Mouse (Mus musculus) hindbrain, postnatal 0 days (tissue): ENCODE results near the gene Itm2b. TPM values are rescaled to one million over a fixed set of nuclear protein-coding genes. Genes with fewer than 3 reads are reported as not detected.

Experiments
- ATAC-seq: fragments of 200-750 bp; cut with Nextera tagmentation; 2 replicates; pipeline ENCODE4 v1.8.0; 2017; ENCODE audit warnings: mild to moderate bottlenecking, moderate TSS enrichment, moderate library complexity
- DNase-seq: peaks from one replicate; pipeline ENCODE4 v3.0.0-alpha.2; 2015; ENCODE audit warnings: low spot score
- H3K27ac ChIP-seq: fragments of 300-500 bp; sonication (generic); 2 replicates; pipeline ENCODE4 v1.5.1; 2014; ENCODE audit warnings: mild to moderate bottlenecking
- H3K27me3 ChIP-seq: fragments of 300-500 bp; sonication (generic); 2 replicates; pipeline ENCODE4 v1.6.1; 2014; ENCODE audit warnings: low read length, mixed read lengths; ENCODE audit not compliant: insufficient read depth
- H3K36me3 ChIP-seq: fragments of 300-500 bp; sonication (generic); 2 replicates; pipeline ENCODE4 v1.6.1; 2014; ENCODE audit warnings: low read length, mixed read lengths; ENCODE audit not compliant: insufficient read depth
- H3K4me1 ChIP-seq: fragments of 300-500 bp; sonication (generic); 2 replicates; pipeline ENCODE4 v1.6.1; 2014; ENCODE audit warnings: antibody characterized with exemption, low read length, mixed read lengths; ENCODE audit not compliant: insufficient read depth
- H3K4me2 ChIP-seq: fragments of 300-500 bp; sonication (generic); 2 replicates; pipeline ENCODE4 v1.6.1; 2014; ENCODE audit warnings: low read depth, mild to moderate bottlenecking, low read length, moderate library complexity, mixed read lengths
- H3K4me3 ChIP-seq: fragments of 300-500 bp; sonication (generic); 2 replicates; pipeline ENCODE4 v1.5.1; 2014; ENCODE audit warnings: low read length
- H3K9ac ChIP-seq: fragments of 300-500 bp; sonication (generic); replicated peaks from 2 replicates; pipeline ENCODE4 v1.6.1; 2014; ENCODE audit warnings: mild to moderate bottlenecking, low read length, moderate library complexity, mixed read lengths
- H3K9me3 ChIP-seq: fragments of 300-500 bp; sonication (generic); 2 replicates; pipeline ENCODE4 v1.6.1; 2016; ENCODE audit warnings: low read length, mixed read lengths
- CTCF ChIP-seq: IDR thresholded peaks from 2 replicates; pipeline ENCODE4 v1.5.1; 2016; ENCODE audit warnings: antibody characterized with exemption, control low read depth, low read depth
- WGBS: fragments of 180-500 bp; shearing (Covaris S2); extraction: QIAGEN DNeasy Blood & Tissue Kit; methylation state at CpG from one replicate; pipeline ENCODE4 v1.1.7; 2014; 5-methylcytosine and 5-hydroxymethylcytosine counted together
- polyA plus RNA-seq: library from polyadenylated mRNA; unstranded; fragments of >200 nt; fragmentation: Nextera tagmentation; extraction: Ambion mirVana; gene quantifications from 2 replicates; pipeline ENCODE4 v1.2.1, GENCODE M21; 2015
- total RNA-seq: library from RNA; depleted of rRNA; stranded (reverse); fragments of >200 nt; gene quantifications from 2 replicates; pipeline ENCODE4 v1.2.3, GENCODE M21; 2014

Gene Itm2b
- total and polyA plus RNA-seq, 2 experiments from 2014 or later, result 446 to 1,059 TPM

DNA sequence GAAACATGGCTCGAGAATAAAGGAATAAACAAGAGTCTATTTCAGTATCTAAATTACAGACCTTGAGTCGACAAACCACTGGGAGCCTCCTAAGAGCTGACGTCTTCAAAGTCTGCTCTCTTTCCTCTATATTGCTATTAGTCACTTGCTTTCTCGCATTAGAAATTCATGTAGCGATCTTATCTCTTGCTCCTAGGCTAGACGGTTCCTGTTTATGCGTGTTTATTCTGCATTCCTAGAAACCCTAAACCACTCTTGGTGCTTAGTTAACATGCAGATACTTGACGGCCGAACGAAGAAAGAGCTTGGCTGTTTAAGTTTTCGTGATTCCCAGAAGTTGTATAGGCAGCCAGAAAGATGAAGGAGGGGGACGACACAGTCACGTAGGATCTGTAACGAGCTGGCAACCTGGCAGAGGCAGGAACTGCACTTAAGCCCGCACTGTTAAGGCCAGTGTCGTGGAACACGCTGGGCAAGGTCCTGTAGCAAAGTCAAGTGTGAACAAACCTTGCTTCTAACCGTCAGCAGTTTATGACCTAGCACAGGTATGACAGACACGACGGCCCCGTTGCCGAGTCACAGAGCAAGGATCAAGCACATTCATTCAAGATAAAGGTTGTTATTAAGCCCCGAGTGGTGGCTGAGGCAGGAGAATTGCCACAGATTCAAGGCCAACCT is 14.3 kb downstream of the Itm2b start:
- no peak for TF ChIP-seq CTCF
- Histone ChIP-seq H3K9ac (no peak overlapping the region), H3K36me3 (peaks cover 26% of the 10 kb centered on the region), H3K9me3 (no peaks in the 10 kb centered on the region), H3K4me1 (0 out of 2 replicates have a peak, but pooled peaks cover 4% of the 10 kb centered on the region), H3K4me3 (no peak overlapping the region), H3K27me3 (no peaks in the 10 kb centered on the region), H3K4me2 (no peak overlapping the region), H3K27ac (no peak overlapping the region)
- DNase-seq (no peak), ATAC-seq (no peak)
- 86% methylated on average over 23 of the region's 23 CpGs for WGBS

DNA sequence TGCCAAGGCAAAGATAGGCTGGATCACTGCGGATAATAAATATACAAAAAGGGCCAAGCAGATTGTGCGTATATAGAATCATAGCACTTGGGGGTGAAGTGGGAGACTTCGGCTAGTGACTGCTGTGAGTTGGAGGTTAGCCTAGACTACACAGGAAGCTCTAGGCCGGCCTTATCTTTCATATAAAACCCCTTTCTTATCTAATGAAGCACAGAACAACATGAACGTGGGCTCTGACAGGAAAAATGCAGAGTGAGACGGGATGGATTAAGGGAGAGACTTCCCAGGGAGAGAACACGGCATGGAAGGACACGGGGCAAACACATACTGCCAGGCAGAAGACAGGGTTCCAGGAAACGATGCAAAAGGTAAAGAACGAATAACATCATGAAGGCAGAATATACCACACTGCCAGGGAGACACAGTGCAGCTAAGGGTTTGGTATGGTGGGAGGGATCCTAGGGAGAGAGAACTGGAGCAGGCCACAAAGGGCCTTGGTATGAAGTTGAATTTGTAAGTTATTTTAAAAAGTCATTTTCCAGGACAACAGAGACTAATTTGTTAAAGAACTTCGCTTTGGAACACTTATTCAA is 14.9 kb downstream of the Itm2b start:
- DNase-seq (no peak), ATAC-seq (no peak)
- no peak for TF ChIP-seq CTCF
- H3K4me1 ChIP-seq, result 0 out of 2 replicates have a peak, but pooled peaks cover 4% of the 10 kb centered on the region
- H3K36me3 ChIP-seq, result peaks cover 30% of the 10 kb centered on the region
- no peak overlapping the region for H3K9ac ChIP-seq
- no peaks in the 10 kb centered on the region for H3K9me3 ChIP-seq
- no peak overlapping the region for H3K4me3 ChIP-seq
- H3K4me2 ChIP-seq, result no peak overlapping the region
- H3K27me3 ChIP-seq, result no peaks in the 10 kb centered on the region
- H3K27ac ChIP-seq, result no peak overlapping the region
- whole genome bisulfite sequencing, result 70% methylated on average over 11 of the region's 11 CpGs

DNA sequence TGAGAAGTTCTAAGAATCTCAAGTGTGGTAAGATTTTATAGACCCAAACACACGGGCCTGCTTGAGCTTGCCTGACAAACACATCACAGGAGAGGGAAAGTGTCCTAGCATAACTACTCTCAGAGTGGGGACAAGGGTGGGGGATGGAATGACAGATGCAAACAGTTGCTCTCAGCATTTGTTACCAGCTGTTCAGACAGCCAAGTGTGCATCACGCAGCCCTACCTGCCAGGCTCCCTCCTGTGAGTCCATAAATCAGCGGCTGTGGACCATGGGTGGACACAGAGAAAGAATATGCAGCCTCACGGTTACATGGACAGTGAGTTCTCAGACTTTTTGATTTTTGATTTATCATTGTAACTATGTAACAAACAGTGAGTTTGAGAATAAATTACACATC is 15.5 kb downstream of the Itm2b start:
- no peak overlapping the region for H3K9ac ChIP-seq

DNA sequence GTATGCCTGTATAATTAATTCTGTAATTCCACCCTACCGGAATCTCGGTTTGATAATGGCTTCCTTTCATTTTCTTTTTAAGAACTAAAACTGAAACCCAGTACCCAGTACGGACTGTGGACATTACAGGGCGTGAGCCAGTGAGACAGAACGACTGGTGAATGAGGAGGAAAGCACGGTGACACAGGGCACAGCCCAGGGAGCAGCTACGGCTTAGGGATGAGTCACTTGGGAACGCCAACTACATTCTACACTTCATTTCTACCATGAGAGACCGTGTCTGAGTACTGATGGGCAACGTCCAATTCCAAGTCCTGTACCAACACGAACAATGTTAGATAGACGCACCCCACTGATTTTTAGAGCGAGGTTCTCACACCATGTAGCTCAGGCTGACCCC is 16.1 kb downstream of the Itm2b start:
- DNase-seq (no peak), ATAC-seq (no peak)
- H3K27me3 ChIP-seq, result no peaks in the 10 kb centered on the region
- H3K27ac ChIP-seq, result no peak overlapping the region
- no peak for TF ChIP-seq CTCF
- H3K4me1 ChIP-seq, result 0 out of 2 replicates have a peak, but pooled peaks cover 4% of the 10 kb centered on the region
- H3K9me3 ChIP-seq, result no peaks in the 10 kb centered on the region
- no peak overlapping the region for H3K4me2 ChIP-seq
- WGBS, result 93% methylated on average over 13 of the region's 13 CpGs
- H3K4me3 ChIP-seq, result no peak overlapping the region
- peaks cover 40% of the 10 kb centered on the region for H3K36me3 ChIP-seq
- H3K9ac ChIP-seq, result no peak overlapping the region

More for the DNA sequence above, 15.5 kb downstream of the Itm2b start:
- Histone ChIP-seq H3K4me1 (0 out of 2 replicates have a peak, but pooled peaks cover 4% of the 10 kb centered on the region), H3K4me3 (no peak overlapping the region), H3K27ac (no peak overlapping the region), H3K27me3 (no peaks in the 10 kb centered on the region), H3K4me2 (no peak overlapping the region), H3K9me3 (no peaks in the 10 kb centered on the region), H3K36me3 (peaks cover 33% of the 10 kb centered on the region)
- no peak for TF ChIP-seq CTCF
- 77% methylated on average over 4 of the region's 4 CpGs for WGBS
- ATAC-seq (no peak), DNase-seq (no peak)

DNA sequence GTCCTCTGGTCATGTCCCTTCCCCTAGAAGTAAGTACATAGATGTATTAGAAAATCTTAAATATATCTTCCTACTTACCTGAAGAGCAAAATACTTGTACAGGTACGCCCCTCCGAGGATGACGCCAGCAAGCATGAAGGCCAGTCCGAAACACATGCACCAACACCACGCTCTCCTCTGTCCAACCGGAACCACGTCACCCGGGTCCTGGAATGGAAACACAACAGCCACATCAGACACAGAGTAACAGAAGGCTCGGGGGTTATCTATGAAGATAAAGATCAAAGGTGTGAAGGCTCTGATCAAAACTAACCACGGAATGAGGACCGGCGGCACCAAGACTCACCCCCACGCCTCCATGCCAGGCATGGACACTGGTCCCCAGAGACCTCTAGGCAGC is 16.9 kb downstream of the Itm2b start:
- H3K4me3 ChIP-seq, result no peak overlapping the region
- no peaks in the 10 kb centered on the region for H3K27me3 ChIP-seq
- 93% methylated on average over 13 of the region's 13 CpGs for WGBS
- H3K4me1 ChIP-seq, result 0 out of 2 replicates have a peak, but pooled peaks cover 4% of the 10 kb centered on the region
- no peak overlapping the region for H3K9ac ChIP-seq
- H3K4me2 ChIP-seq, result no peak overlapping the region
- TF ChIP-seq CTCF, result no peak
- H3K36me3 ChIP-seq, result peaks cover 47% of the 10 kb centered on the region
- H3K27ac ChIP-seq, result no peak overlapping the region
- no peaks in the 10 kb centered on the region for H3K9me3 ChIP-seq
- no peak for ATAC-seq
- DNase-seq, result no peak

DNA sequence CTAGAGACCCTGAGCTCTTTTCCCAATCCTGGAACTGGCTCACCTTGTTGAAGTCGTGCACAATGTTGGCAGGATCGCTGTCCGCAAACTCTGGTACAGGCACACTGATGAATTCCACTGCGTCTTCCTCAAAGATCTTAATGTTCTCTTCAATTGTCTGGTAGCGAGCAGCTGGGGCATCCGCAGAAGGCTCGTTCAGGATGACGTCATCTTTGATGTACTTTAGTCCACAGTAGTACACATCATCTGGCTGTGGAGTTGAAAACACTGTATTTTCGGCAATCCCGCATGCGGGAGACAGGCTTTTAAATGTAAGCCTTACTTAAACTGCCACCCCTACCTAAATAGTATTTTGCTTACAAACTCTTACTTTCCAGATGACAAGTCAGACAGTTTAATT is 18.8 kb downstream of the Itm2b start:
- 0 out of 2 replicates have a peak, but pooled peaks cover 4% of the 10 kb centered on the region for H3K4me1 ChIP-seq
- no peak for TF ChIP-seq CTCF
- H3K9me3 ChIP-seq, result no peaks in the 10 kb centered on the region
- no peak overlapping the region for H3K4me3 ChIP-seq
- 88% methylated on average over 11 of the region's 11 CpGs for WGBS
- H3K9ac ChIP-seq, result no peak overlapping the region
- DNase-seq, result no peak
- peaks cover 63% of the 10 kb centered on the region for H3K36me3 ChIP-seq
- H3K27ac ChIP-seq, result no peak overlapping the region
- no peaks in the 10 kb centered on the region for H3K27me3 ChIP-seq
- no peak overlapping the region for H3K4me2 ChIP-seq
- no peak for ATAC-seq

DNA sequence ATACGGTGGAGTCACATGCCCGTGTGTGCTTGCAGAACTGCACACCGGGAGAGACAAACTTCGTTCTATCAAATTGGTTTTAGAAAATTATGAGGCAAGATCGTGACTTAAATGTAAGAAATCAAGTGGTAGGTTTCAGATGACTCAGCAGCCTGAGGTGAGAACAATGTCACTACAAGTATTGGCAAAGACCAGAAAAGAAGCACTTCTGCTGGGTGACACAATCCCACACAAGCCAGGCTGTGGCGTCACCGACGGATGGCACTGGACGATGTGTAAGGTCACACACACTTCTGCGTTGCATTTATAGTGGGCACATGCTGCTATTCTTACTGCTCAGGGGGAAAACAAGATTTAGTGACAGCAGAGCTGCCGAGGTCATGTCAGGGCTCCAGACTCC is 21.3 kb downstream of the Itm2b start:
- H3K9ac ChIP-seq, result no peak overlapping the region
- H3K36me3 ChIP-seq, result peaks cover 82% of the 10 kb centered on the region
- no peaks in the 10 kb centered on the region for H3K9me3 ChIP-seq
- ATAC-seq (no peak), DNase-seq (no peak)
- H3K4me2 ChIP-seq, result no peak overlapping the region
- WGBS, result 95% methylated on average over 11 of the region's 11 CpGs
- no peak overlapping the region for H3K27ac ChIP-seq
- H3K27me3 ChIP-seq, result no peaks in the 10 kb centered on the region
- no peak overlapping the region for H3K4me3 ChIP-seq
- TF ChIP-seq CTCF, result no peak
- no peaks in the 10 kb centered on the region for H3K4me1 ChIP-seq
